Mouse (Mus musculus) MEL (cell line): ENCODE measurements around the gene Cyp2d22. TPM values are rescaled to one million over a fixed set of nuclear protein-coding genes. Genes with fewer than 3 reads are reported as not detected.

Experiments
- DNase-seq: peaks from one replicate; pipeline ENCODE4 v3.0.0; 2011; ENCODE audit warnings: low read depth, low spot score
- H3K27ac ChIP-seq: 2 replicates; pipeline ENCODE4 v1.5.1; 2012; ENCODE audit warnings: low read depth, mild to moderate bottlenecking, control low read depth, low read length, moderate library complexity; ENCODE audit not compliant: control insufficient read depth
- H3K27me3 ChIP-seq, 2 experiments: fragments of 150-350 bp in 1 of 2; sonication (generic) in 1 of 2; 2 replicates each; pipeline ENCODE4 v1.6.1; 2012; ENCODE audit warnings: low read length in 2 of 2, mild to moderate bottlenecking in 2 of 2, improper control_type of control experiment in 1 of 2, moderate library complexity in 1 of 2; ENCODE audit not compliant: insufficient read depth in 2 of 2, control insufficient read depth in 1 of 2
- H3K36me3 ChIP-seq, 2 experiments: 2 replicates each; pipeline ENCODE4 v1.6.1; 2012 to 2014; ENCODE audit warnings: low read length in 2 of 2, improper control_type of control experiment in 1 of 2, inconsistent platforms in 1 of 2, mild to moderate bottlenecking in 1 of 2; ENCODE audit not compliant: insufficient read depth in 2 of 2, control insufficient read depth in 1 of 2
- H3K4me1 ChIP-seq, 2 experiments: fragments of 150-350 bp in 1 of 2; sonication (generic) in 1 of 2; 2 replicates each; pipeline ENCODE4 v1.6.1; 2012; ENCODE audit warnings: low read length in 2 of 2, improper control_type of control experiment in 1 of 2, mild to moderate bottlenecking in 1 of 2; ENCODE audit not compliant: insufficient read depth in 2 of 2, control insufficient read depth in 1 of 2
- H3K4me3 ChIP-seq, 2 experiments: fragments of 150-350 bp in 1 of 2; sonication (generic) in 1 of 2; 2 replicates each; pipeline ENCODE4 v1.5.1; 2012; ENCODE audit warnings: low read depth in 2 of 2, low read length in 2 of 2, mild to moderate bottlenecking in 2 of 2, moderate library complexity in 2 of 2, control low read depth in 1 of 2, improper control_type of control experiment in 1 of 2; ENCODE audit not compliant: control insufficient read depth in 1 of 2, insufficient read depth in 1 of 2
- H3K79me2 ChIP-seq: 2 replicates; pipeline ENCODE4 v1.6.1; 2012; ENCODE audit warnings: mild to moderate bottlenecking, low read length, moderate library complexity; ENCODE audit not compliant: control insufficient read depth, poor library complexity, insufficient read depth
- H3K9ac ChIP-seq: 2 replicates; pipeline ENCODE4 v1.6.1; 2012; ENCODE audit warnings: low read depth, mild to moderate bottlenecking, control low read depth, low read length, moderate library complexity; ENCODE audit not compliant: control insufficient read depth, poor library complexity, severe bottlenecking
- H3K9me3 ChIP-seq: fragments of 150-350 bp; sonication (generic); replicated peaks from 2 replicates; pipeline ENCODE4 v1.6.1; 2012; ENCODE audit warnings: mild to moderate bottlenecking, low read length, improper control_type of control experiment, moderate library complexity; ENCODE audit not compliant: insufficient read depth
- CHD1 ChIP-seq: IDR thresholded peaks from 2 replicates; pipeline ENCODE4 v1.6.1; 2012; ENCODE audit warnings: low read depth, mild to moderate bottlenecking, inconsistent platforms, low read length, improper control_type of control experiment
- CHD2 ChIP-seq: IDR thresholded peaks from 2 replicates; pipeline ENCODE4 v1.6.1; 2011; ENCODE audit warnings: low read length, improper control_type of control experiment
- CTCF ChIP-seq, 3 experiments: IDR thresholded peaks in 2 of 3; conservative IDR thresholded peaks in 1 of 3; 2 replicates each; pipeline ENCODE4 v1.5.1; 2011 to 2012; ENCODE audit warnings: low read length in 3 of 3, low read depth in 2 of 3, mild to moderate bottlenecking in 2 of 3, improper control_type of control experiment in 1 of 3, inconsistent platforms in 1 of 3, mixed read lengths in 1 of 3, moderate library complexity in 1 of 3; ENCODE audit not compliant: control insufficient read depth in 1 of 3, insufficient read depth in 1 of 3, poor library complexity in 1 of 3, severe bottlenecking in 1 of 3
- E2F4 ChIP-seq: IDR thresholded peaks from 2 replicates; pipeline ENCODE4 v1.6.1; 2011; ENCODE audit warnings: low read depth, low read length, improper control_type of control experiment, borderline replicate concordance
- ELF1 ChIP-seq: IDR thresholded peaks from 2 replicates; pipeline ENCODE4 v1.6.1; 2014; ENCODE audit warnings: low read depth, mild to moderate bottlenecking, inconsistent platforms, low read length, improper control_type of control experiment, moderate library complexity
- EP300 ChIP-seq, 2 experiments: IDR thresholded peaks; 2 replicates each; pipeline ENCODE4 v1.6.1; 2011; ENCODE audit warnings: improper control_type of control experiment in 2 of 2, low read length in 2 of 2, low read depth in 1 of 2, mild to moderate bottlenecking in 1 of 2
- GABPA ChIP-seq: IDR thresholded peaks from 2 replicates; pipeline ENCODE4 v1.6.1; 2012; ENCODE audit warnings: low read depth, mild to moderate bottlenecking, inconsistent platforms, low read length, improper control_type of control experiment, moderate library complexity
- JUND ChIP-seq: IDR thresholded peaks from 2 replicates; pipeline ENCODE4 v1.6.1; 2011; ENCODE audit warnings: low read depth, mild to moderate bottlenecking, improper control_type of control experiment, low read length
- KAT2A ChIP-seq: conservative IDR thresholded peaks from 2 replicates; pipeline ENCODE4 v1.6.1; 2012; ENCODE audit warnings: low read depth, low read length, improper control_type of control experiment, inconsistent platforms
- MAX ChIP-seq: IDR thresholded peaks from 2 replicates; pipeline ENCODE4 v1.6.1; 2011; ENCODE audit warnings: low read length, improper control_type of control experiment
- MAZ ChIP-seq: IDR thresholded peaks from 2 replicates; pipeline ENCODE4 v1.6.1; 2012; ENCODE audit warnings: low read depth, mild to moderate bottlenecking, inconsistent platforms, low read length, improper control_type of control experiment
- MEF2A ChIP-seq: IDR thresholded peaks from 2 replicates; pipeline ENCODE4 v1.6.1; 2014; ENCODE audit warnings: low read depth, mild to moderate bottlenecking, inconsistent platforms, low read length, improper control_type of control experiment; ENCODE audit not compliant: poor library complexity, insufficient replicate concordance, severe bottlenecking; ENCODE audit errors: extremely low read depth
- MXI1 ChIP-seq: IDR thresholded peaks from 2 replicates; pipeline ENCODE4 v1.6.1; 2011; ENCODE audit warnings: mild to moderate bottlenecking, low read depth, low read length, improper control_type of control experiment
- MYB ChIP-seq: IDR thresholded peaks from 2 replicates; pipeline ENCODE4 v1.6.1; 2011; ENCODE audit warnings: mild to moderate bottlenecking, low read depth, low read length, improper control_type of control experiment
- MYC ChIP-seq: IDR thresholded peaks from 2 replicates; pipeline ENCODE4 v1.6.1; 2011; ENCODE audit warnings: low read depth, mild to moderate bottlenecking, low read length, improper control_type of control experiment, moderate library complexity
- NELFE ChIP-seq: IDR thresholded peaks from 2 replicates; pipeline ENCODE4 v1.6.1; 2011; ENCODE audit warnings: low read depth, low read length, improper control_type of control experiment
- NRF1 ChIP-seq: IDR thresholded peaks from 2 replicates; pipeline ENCODE4 v1.6.1; 2014; ENCODE audit warnings: low read depth, mild to moderate bottlenecking, inconsistent platforms, low read length, improper control_type of control experiment, moderate library complexity; ENCODE audit not compliant: poor library complexity, insufficient read depth, severe bottlenecking
- POLR2AphosphoS2 ChIP-seq: IDR thresholded peaks from 2 replicates; pipeline ENCODE4 v1.6.1; 2011; ENCODE audit warnings: low read length, improper control_type of control experiment
- POLR2AphosphoS5 ChIP-seq: IDR thresholded peaks from 2 replicates; pipeline ENCODE4 v1.6.1; 2012; ENCODE audit warnings: low read depth, borderline replicate concordance, mild to moderate bottlenecking, inconsistent platforms, low read length, moderate library complexity, mixed read lengths
- RAD21 ChIP-seq: IDR thresholded peaks from 2 replicates; pipeline ENCODE4 v1.6.1; 2011; ENCODE audit warnings: mild to moderate bottlenecking, low read depth, low read length, improper control_type of control experiment
- RCOR1 ChIP-seq: IDR thresholded peaks from 2 replicates; pipeline ENCODE4 v1.6.1; 2012; ENCODE audit warnings: low read depth, mild to moderate bottlenecking, inconsistent platforms, low read length, improper control_type of control experiment
- SIN3A ChIP-seq: IDR thresholded peaks from 2 replicates; pipeline ENCODE4 v1.6.1; 2012; ENCODE audit warnings: low read length, improper control_type of control experiment, inconsistent platforms
- SMC3 ChIP-seq: IDR thresholded peaks from 2 replicates; pipeline ENCODE4 v1.6.1; 2011; ENCODE audit warnings: low read depth, low read length, improper control_type of control experiment
- TAL1 ChIP-seq: IDR thresholded peaks from 2 replicates; pipeline ENCODE4 v1.6.1; 2012; ENCODE audit warnings: mild to moderate bottlenecking, inconsistent platforms, low read length, moderate library complexity, mixed read lengths
- TBP ChIP-seq: IDR thresholded peaks from 2 replicates; pipeline ENCODE4 v1.8.0; 2011; ENCODE audit warnings: low read depth, low read length, improper control_type of control experiment
- TCF12 ChIP-seq: IDR thresholded peaks from 2 replicates; pipeline ENCODE4 v1.6.1; 2014; ENCODE audit warnings: low read depth, mild to moderate bottlenecking, inconsistent platforms, low read length, improper control_type of control experiment, moderate library complexity
- UBTF ChIP-seq: IDR thresholded peaks from 2 replicates; pipeline ENCODE4 v1.6.1; 2012; ENCODE audit warnings: low read depth, mild to moderate bottlenecking, inconsistent platforms, low read length, improper control_type of control experiment, moderate library complexity, borderline replicate concordance; ENCODE audit not compliant: insufficient read depth
- USF2 ChIP-seq, 2 experiments: IDR thresholded peaks; 2 replicates each; pipeline ENCODE4 v1.6.1; 2011 to 2012; ENCODE audit warnings: improper control_type of control experiment in 2 of 2, low read length in 2 of 2, borderline replicate concordance in 1 of 2, inconsistent platforms in 1 of 2, low read depth in 1 of 2, mild to moderate bottlenecking in 1 of 2; ENCODE audit not compliant: insufficient read depth in 1 of 2
- ZMIZ1 ChIP-seq: IDR thresholded peaks from 2 replicates; pipeline ENCODE4 v1.6.1; 2012; ENCODE audit warnings: low read depth, mild to moderate bottlenecking, inconsistent platforms, low read length, improper control_type of control experiment, moderate library complexity
- ZNF384 ChIP-seq: IDR thresholded peaks from 2 replicates; pipeline ENCODE4 v1.6.1; 2012; ENCODE audit warnings: low read depth, mild to moderate bottlenecking, inconsistent platforms, low read length, improper control_type of control experiment
- polyA plus RNA-seq, 2 experiments: library from polyadenylated mRNA; stranded (reverse) in 1 of 2; unstranded in 1 of 2; fragments of >175 nt in 1 of 2; fragments of >200 nt in 1 of 2; gene quantifications; 2 replicates each; pipeline versions ENCODE4 v1.2.1 to v1.2.4; 2012; ENCODE audit warnings: low replicate concordance in 2 of 2, low read depth in 1 of 2; ENCODE audit not compliant: insufficient read length in 2 of 2, insufficient read depth in 1 of 2, missing spikeins in 1 of 2
- total RNA-seq: library from RNA; depleted of rRNA; stranded (reverse); fragments of 300-350 nt; gene quantifications from 2 replicates; pipeline ENCODE4 v1.2.3, GENCODE M21; 2012

Cyp2d22 gene
- total and polyA plus RNA-seq, 3 experiments, result 0.10 TPM; not detected in 2

DNA sequence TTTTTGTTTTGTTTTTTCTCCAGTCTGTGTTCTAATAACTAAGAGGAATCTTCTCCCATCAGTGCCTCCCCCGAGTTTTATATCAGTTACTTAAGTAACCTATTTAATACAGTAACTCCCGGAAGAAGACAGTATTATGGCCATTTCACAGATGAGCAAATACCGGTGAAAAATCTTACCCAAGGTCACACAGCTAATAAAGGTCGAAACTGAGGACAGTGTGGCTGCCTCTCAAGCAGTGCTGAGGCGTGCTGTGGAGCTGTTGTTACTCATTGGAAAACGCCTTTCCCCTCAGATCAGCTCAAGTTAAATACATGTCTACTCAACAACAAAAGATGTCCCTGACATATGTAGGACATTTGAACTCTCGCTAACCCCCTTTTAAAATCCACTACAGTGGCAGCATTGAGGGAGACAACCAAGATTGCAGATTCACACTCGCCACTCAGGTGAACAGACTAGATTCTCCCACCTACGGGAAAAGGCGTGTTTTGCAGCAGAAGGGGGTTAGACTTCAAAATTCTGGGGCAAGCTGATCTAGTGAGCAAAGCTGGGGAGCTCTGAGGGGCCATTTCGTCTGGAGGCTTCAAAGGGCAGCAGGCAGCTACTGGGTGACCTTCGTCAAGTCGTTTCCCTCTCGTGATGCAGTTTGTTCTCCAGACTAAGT, 26.8 kb downstream of the Cyp2d22 start:
- Histone ChIP-seq H3K27ac (peak overlapping the region; percentile 57), H3K9me3 (no peaks in the 10 kb centered on the region), H3K27me3 (no peaks in the 10 kb centered on the region), H3K79me2 (peaks cover 28% of the 10 kb centered on the region), H3K36me3 (peaks cover 0 to 27% of the 10 kb centered on the region in 2 experiments; a peak in 2 of 4 replicates), H3K9ac (peak overlapping the region; percentile 88), H3K4me1 (peaks cover 9 to 30% of the 10 kb centered on the region in 2 experiments), H3K4me3 (peak overlapping the region; percentile 84)
- peak; percentile 37 for DNase-seq
- TF ChIP-seq JUND (no peak), RAD21 (no peak), POLR2AphosphoS5 (no peak), RCOR1 (no peak), TAL1 (no peak), MYC (no peak), CHD1 (0 out of 2 replicates have a peak, but pooled peaks have one; percentile 13), TBP (no peak)

DNA sequence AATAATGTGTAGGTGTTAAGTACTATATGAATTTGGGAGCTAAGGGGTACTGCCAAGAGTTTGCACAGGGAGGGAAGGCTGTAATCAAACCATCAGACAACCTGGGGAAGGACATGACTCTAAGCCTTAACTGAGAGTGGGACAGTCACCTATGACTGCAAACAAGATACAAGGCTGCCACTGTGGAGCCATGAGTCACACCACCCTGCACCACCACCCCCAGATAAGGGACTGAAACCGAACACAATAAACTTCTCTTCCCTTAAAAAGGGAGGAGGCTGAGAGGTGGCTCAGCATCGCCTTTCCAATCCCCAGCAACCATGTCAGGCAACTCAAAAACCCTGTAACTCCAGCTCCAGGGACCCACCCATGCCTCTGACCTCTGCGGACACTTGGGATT, 28.6 kb downstream of the Cyp2d22 start:
- Histone ChIP-seq H3K4me3 (no peak overlapping the region; a peak in 1 of 4 replicates), H3K36me3 (peaks cover 0 to 37% of the 10 kb centered on the region in 2 experiments; a peak in 2 of 4 replicates), H3K4me1 (peaks cover 12 to 43% of the 10 kb centered on the region in 2 experiments), H3K9me3 (no peaks in the 10 kb centered on the region), H3K79me2 (peaks cover 38% of the 10 kb centered on the region), H3K27ac (peak overlapping the region; percentile 62), H3K27me3 (no peaks in the 10 kb centered on the region), H3K9ac (peak overlapping the region; percentile 45; the same call in 1 of the 2 replicates)
- DNase-seq, result peak; percentile 87
- TF ChIP-seq ELF1 (no peak), MXI1 (no peak), MEF2A (no peak), GABPA (no peak), TCF12 (no peak), EP300 (IDR thresholded peaks at IDR 0.05; ENCODE audit: low read depth in 1 of 2, low read length in 2 of 2) (peak; percentile 50 to 77), MYC (no peak), MYB (no peak), ZMIZ1 (0 out of 2 replicates have a peak, but pooled peaks have one; percentile 28), KAT2A (no peak), NRF1 (no peak), MAZ (no peak), SMC3 (peak; percentile 18; the same call in 1 of the 2 replicates), USF2 (IDR thresholded peaks at IDR 0.05; ENCODE audit: borderline replicate concordance in 1 of 2, insufficient read depth in 1 of 2, low read depth in 1 of 2, low read length in 2 of 2) (no peak), MAX (no peak), NELFE (no peak), TAL1 (peak; percentile 57), POLR2AphosphoS2 (peak; percentile 21; the same call in 1 of the 2 replicates), E2F4 (no peak), RAD21 (no peak), ZNF384 (no peak), CTCF (IDR thresholded peaks at IDR 0.05 in 2 of 3, conservative IDR thresholded peaks at IDR 0.05 in 1 of 3; ENCODE audit: control insufficient read depth in 1 of 3, insufficient read depth in 1 of 3, low read depth in 2 of 3, low read length in 3 of 3, poor library complexity in 1 of 3, severe bottlenecking in 1 of 3) (no peak), SIN3A (peak; percentile 68), UBTF (no peak), CHD1 (no peak), CHD2 (no peak)
